Mouse (Mus musculus): ENCODE measurements around the gene Plxnc1. TPM values are rescaled to one million over a fixed set of nuclear protein-coding genes. Genes with fewer than 3 reads are reported as not detected.

Gene Plxnc1
- polyA plus RNA-seq, 1 experiment from 2014 or later = 0.48 TPM

DNA sequence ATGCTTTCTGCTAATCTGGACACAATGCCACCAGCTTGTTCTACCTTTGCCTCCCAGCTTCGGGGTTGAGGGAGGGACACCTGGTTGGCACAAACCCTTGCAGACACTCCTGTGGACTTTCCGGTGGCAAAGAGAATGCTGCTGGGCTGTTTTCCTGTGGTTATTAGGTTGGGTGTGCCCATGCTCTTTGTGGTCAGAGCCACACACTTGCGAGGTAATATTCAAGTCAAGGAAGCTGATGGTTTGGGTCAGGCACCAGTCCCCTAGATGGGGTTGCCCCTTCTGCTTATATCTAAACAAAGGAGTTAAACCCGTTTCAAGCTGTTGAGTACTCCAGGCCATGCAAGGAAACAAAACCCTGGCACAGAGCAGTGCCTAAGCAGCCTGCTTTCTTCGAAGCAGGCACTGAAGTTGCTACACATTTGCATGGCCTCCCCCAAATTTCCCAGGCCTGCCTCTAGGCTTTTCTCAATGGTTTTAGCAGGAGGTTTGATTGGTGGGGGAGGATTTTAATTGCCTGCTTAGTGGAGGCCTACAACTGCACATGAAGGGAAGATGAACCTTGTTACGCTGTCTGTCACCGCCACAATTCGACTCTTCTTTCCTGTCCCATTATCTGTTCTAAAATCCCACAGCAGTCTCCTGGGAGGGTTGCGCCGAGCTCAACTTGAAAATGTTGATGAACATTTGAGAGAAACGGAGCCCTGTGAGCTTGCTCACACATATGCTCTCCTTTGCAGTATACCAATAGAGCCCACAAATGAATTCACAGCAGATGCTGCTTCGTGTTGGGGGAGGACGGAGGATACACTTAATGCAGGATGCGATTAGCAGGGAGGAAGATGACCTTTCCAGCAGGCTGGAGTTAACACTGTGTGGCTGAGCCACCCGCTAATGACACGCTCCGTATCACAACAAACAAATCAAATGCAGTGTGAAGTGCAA lies 132.5 kb downstream of the Plxnc1 start:
- no peak overlapping the region for H3K4me3 ChIP-seq
- DNase-seq (ENCODE audit: low spot score) = no peak
- no peaks in the 10 kb centered on the region for H3K9me3 ChIP-seq (replicated peaks)
- no peaks in the 10 kb centered on the region for H3K36me3 ChIP-seq
- peaks cover 22% of the 10 kb centered on the region for H3K4me1 ChIP-seq
- H3K27me3 ChIP-seq (ENCODE audit: low read depth, poor library complexity, severe bottlenecking) = no peaks in the 10 kb centered on the region
- 65% methylated on average over 17 of the region's 17 CpGs for WGBS
- no peak overlapping the region for H3K27ac ChIP-seq

DNA sequence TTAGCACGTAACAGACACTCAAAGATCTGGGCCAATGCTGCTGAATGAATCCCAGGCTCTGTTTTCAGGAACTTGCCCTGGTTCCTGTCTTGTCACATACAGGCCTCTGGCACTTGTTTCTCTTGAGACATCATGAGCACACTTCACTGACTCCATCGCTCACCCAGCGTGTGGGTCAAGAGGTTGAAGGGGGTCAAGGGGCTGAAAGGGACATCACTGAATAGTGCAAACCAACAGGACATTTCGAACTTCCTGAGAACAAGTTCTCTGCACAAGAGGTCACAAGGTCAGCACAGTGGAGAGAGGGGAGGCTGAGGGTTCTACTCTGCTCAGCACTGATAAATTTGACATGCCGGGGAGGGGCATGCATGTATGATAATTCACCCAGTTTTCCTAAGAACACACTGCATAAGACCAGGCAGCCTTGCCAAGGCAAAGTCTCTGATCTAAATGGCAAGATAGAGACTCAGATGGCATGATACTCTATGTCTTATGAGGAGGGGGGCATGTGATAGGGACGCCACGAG lies 134.6 kb downstream of the Plxnc1 start:
- Histone ChIP-seq H3K27me3 (ENCODE audit: low read depth, poor library complexity, severe bottlenecking) (no peaks in the 10 kb centered on the region), H3K36me3 (no peaks in the 10 kb centered on the region), H3K4me3 (no peak overlapping the region), H3K4me1 (peaks cover 18% of the 10 kb centered on the region), H3K27ac (no peak overlapping the region), H3K9me3 (replicated peaks) (no peaks in the 10 kb centered on the region)
- 66% methylated on average over 7 of the region's 7 CpGs for WGBS
- DNase-seq (ENCODE audit: low spot score) = no peak

- 35% methylated on average over 6 of the region's 6 CpGs for WGBS
- DNase-seq (ENCODE audit: low spot score) = no peak
- H3K9me3 ChIP-seq (replicated peaks) = no peaks in the 10 kb centered on the region
- no peaks in the 10 kb centered on the region for H3K27me3 ChIP-seq (ENCODE audit: low read depth, poor library complexity, severe bottlenecking)
- no peak overlapping the region for H3K4me3 ChIP-seq
- no peak overlapping the region for H3K27ac ChIP-seq
- H3K36me3 ChIP-seq = no peaks in the 10 kb centered on the region
- peaks cover 18% of the 10 kb centered on the region for H3K4me1 ChIP-seq
These were observed 136.4 kb downstream of the Plxnc1 start for GRCm38 (mm10) chr10:94808275-94808674.

GRCm38 (mm10) chr10:94807323-94807722 lies 137.3 kb downstream of the Plxnc1 start:
- 84% methylated on average over 7 of the region's 7 CpGs for WGBS
- Histone ChIP-seq H3K27ac (no peak overlapping the region), H3K27me3 (ENCODE audit: low read depth, poor library complexity, severe bottlenecking) (no peaks in the 10 kb centered on the region), H3K36me3 (no peaks in the 10 kb centered on the region), H3K9me3 (replicated peaks) (no peaks in the 10 kb centered on the region), H3K4me1 (peaks cover 18% of the 10 kb centered on the region), H3K4me3 (no peak overlapping the region)
- no peak for DNase-seq (ENCODE audit: low spot score)

DNA sequence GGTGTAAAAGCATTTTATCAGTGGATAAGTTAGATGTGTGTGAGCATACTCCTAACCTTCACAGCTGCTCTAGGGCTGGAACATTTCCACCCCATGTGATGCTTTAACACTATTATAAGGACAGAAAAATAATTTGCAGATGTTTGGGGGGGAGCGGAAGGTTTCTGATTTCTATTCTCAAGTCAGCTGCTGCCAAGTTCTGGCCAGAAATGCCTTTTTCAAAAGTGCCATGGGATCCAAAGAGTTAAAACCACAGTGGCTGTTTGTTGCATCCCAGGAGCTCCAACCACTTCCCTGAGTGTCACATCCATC lies 139.8 kb downstream of the Plxnc1 start:
- H3K4me1 ChIP-seq = peaks cover 18% of the 10 kb centered on the region
- H3K27ac ChIP-seq = no peak overlapping the region
- no peaks in the 10 kb centered on the region for H3K36me3 ChIP-seq
- WGBS = 91% methylated on average over 1 of the region's 1 CpGs
- H3K9me3 ChIP-seq (replicated peaks) = no peaks in the 10 kb centered on the region
- no peak overlapping the region for H3K4me3 ChIP-seq
- no peaks in the 10 kb centered on the region for H3K27me3 ChIP-seq (ENCODE audit: low read depth, poor library complexity, severe bottlenecking)
- DNase-seq (ENCODE audit: low spot score) = no peak

- no peak overlapping the region for H3K27ac ChIP-seq
- DNase-seq (ENCODE audit: low spot score) = no peak
- H3K4me1 ChIP-seq = peaks cover 24% of the 10 kb centered on the region
- WGBS = 86% methylated on average over 10 of the region's 10 CpGs
- no peaks in the 10 kb centered on the region for H3K9me3 ChIP-seq (replicated peaks)
- no peaks in the 10 kb centered on the region for H3K27me3 ChIP-seq (ENCODE audit: low read depth, poor library complexity, severe bottlenecking)
- no peak overlapping the region for H3K4me3 ChIP-seq
- no peaks in the 10 kb centered on the region for H3K36me3 ChIP-seq
These were observed 140.4 kb downstream of the Plxnc1 start for GRCm38 (mm10) chr10:94804029-94804908.

GRCm38 (mm10) chr10:94800677-94801354 lies 143.8 kb downstream of the Plxnc1 start:
- Histone ChIP-seq H3K4me3 (no peak overlapping the region), H3K4me1 (peaks cover 6% of the 10 kb centered on the region; the same call in 1 of the 2 replicates), H3K27me3 (ENCODE audit: low read depth, poor library complexity, severe bottlenecking) (no peaks in the 10 kb centered on the region), H3K36me3 (no peaks in the 10 kb centered on the region; the same call in 1 of the 2 replicates), H3K9me3 (replicated peaks) (no peaks in the 10 kb centered on the region), H3K27ac (no peak overlapping the region)
- WGBS = 81% methylated on average over 7 of the region's 7 CpGs
- DNase-seq (ENCODE audit: low spot score) = no peak

- H3K27me3 ChIP-seq (ENCODE audit: low read depth, poor library complexity, severe bottlenecking) = no peaks in the 10 kb centered on the region
- no peaks in the 10 kb centered on the region for H3K9me3 ChIP-seq (replicated peaks)
- whole genome bisulfite sequencing = 50% methylated on average over 2 of the region's 2 CpGs
- H3K27ac ChIP-seq = no peak overlapping the region
- peaks cover 6% of the 10 kb centered on the region; the same call in 1 of the 2 replicates for H3K4me1 ChIP-seq
- H3K4me3 ChIP-seq = no peak overlapping the region
- peaks cover 4% of the 10 kb centered on the region; the same call in 1 of the 2 replicates for H3K36me3 ChIP-seq
- DNase-seq (ENCODE audit: low spot score) = no peak
These were observed 145.0 kb downstream of the Plxnc1 start for GRCm38 (mm10) chr10:94799485-94800239.

GRCm38 (mm10) chr10:94798128-94798527 lies 146.5 kb downstream of the Plxnc1 start:
- WGBS = 83% methylated on average over 5 of the region's 5 CpGs
- Histone ChIP-seq H3K27ac (no peak overlapping the region), H3K4me1 (peaks cover 6% of the 10 kb centered on the region; the same call in 1 of the 2 replicates), H3K36me3 (peaks cover 4% of the 10 kb centered on the region; the same call in 1 of the 2 replicates), H3K9me3 (replicated peaks) (no peaks in the 10 kb centered on the region), H3K4me3 (no peak overlapping the region), H3K27me3 (ENCODE audit: low read depth, poor library complexity, severe bottlenecking) (no peaks in the 10 kb centered on the region)
- DNase-seq (ENCODE audit: low spot score) = no peak

DNA sequence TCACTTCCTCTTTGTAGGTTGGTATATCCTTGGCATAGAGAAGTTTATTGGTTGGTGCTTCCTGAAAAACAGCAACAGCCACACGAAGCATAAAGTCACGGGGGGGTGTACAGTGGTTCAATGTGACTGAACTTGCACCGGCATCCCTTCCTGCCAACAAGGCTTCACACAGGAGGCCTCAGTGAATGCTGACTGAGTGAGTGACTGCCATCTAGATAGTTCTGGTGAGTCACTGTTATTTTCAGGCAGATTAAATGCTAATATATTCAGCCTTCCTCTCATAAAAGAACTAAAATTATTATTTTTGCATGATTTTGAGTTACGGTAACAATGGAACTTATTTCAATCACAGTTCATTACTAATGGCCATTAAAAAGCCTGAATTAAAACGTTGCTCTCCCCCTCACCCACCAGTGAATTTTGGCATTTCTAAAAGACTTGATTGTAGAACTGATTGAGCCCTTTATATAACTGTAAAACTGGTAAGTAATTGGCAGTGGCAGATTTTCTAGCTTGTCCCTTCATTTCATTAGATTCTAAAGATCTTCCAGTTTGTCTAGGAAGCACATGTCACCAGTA lies 149.9 kb downstream of the Plxnc1 start:
- Histone ChIP-seq H3K27me3 (ENCODE audit: low read depth, poor library complexity, severe bottlenecking) (no peaks in the 10 kb centered on the region), H3K4me3 (no peak overlapping the region), H3K27ac (no peak overlapping the region), H3K4me1 (peaks cover 5% of the 10 kb centered on the region; the same call in 1 of the 2 replicates), H3K36me3 (peaks cover 13% of the 10 kb centered on the region; the same call in 1 of the 2 replicates), H3K9me3 (replicated peaks) (no peaks in the 10 kb centered on the region)
- 94% methylated on average over 5 of the region's 5 CpGs for WGBS
- no peak for DNase-seq (ENCODE audit: low spot score)

DNA sequence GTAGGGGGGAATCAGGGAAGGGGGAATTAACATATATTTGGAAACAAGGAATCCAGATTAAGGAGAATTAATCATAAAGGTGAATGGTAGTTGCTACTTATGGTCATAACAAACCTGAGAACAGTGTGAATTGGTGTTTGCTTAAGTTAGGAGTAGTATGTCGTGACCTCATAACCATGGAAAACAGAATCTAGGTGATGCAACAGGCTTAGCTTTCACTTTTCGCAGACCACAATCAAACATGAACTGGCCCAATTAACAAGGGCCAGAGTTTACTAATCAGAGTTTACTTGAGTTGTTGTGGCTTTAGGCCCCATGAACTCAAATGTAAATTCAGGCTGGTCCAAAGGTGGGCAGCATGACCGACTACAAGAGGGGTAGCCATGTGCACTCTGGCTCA lies 150.7 kb downstream of the Plxnc1 start:
- no peak overlapping the region for H3K27ac ChIP-seq
- peaks cover 22% of the 10 kb centered on the region for H3K36me3 ChIP-seq
- H3K27me3 ChIP-seq (ENCODE audit: low read depth, poor library complexity, severe bottlenecking) = no peaks in the 10 kb centered on the region
- 93% methylated on average over 3 of the region's 3 CpGs for WGBS
- no peak overlapping the region for H3K4me3 ChIP-seq
- H3K9me3 ChIP-seq (replicated peaks) = no peaks in the 10 kb centered on the region
- DNase-seq (ENCODE audit: low spot score) = no peak
- no peaks in the 10 kb centered on the region for H3K4me1 ChIP-seq

Data from limb, embryonic 10.5 days (tissue).